Mouse (Mus musculus) gastrocnemius, adult 18-20 months (tissue): ENCODE measurements at regions not wholly inside any gene's neighbourhood (a gene's known extent, or its start where the extent isn't known, plus 50 kb on each side); places are given as distances from the start of the nearest gene placed in this dataset.
A peak's percentile ranks its signal among the peaks of the same experiment; 100 is the strongest.
"Not testable (repeated sequence)": the region's sequence is repeated elsewhere in the genome, so short reads cannot be mapped to it uniquely, and the experiment has no call there.

Source experiments
- DNase-seq: peaks from one replicate; pipeline ENCODE4 v3.0.0; 2021; ENCODE audit warnings: low spot score

GRCm38 (mm10) chr8:118209301-118209700, 74.2 kb upstream of the Cdh13 start:
- not testable (repeated sequence) for DNase-seq

GRCm38 (mm10) chr8:118190866-118191265, 92.7 kb upstream of the Cdh13 start:
- peak; percentile 29 for DNase-seq

- no peak for DNase-seq
Measured at GRCm38 (mm10) chr8:118189226-118189625, 94.3 kb upstream of the Cdh13 start.

- DNase-seq = no peak
Measured at GRCm38 (mm10) chr8:118169001-118169413, 114.5 kb upstream of the Cdh13 start.

GRCm38 (mm10) chr8:118162171-118162570, 121.4 kb upstream of the Cdh13 start:
- DNase-seq = peak; percentile 2

- no peak for DNase-seq
Measured at GRCm38 (mm10) chr8:118147359-118148205, 136.0 kb upstream of the Cdh13 start.

GRCm38 (mm10) chr8:118144546-118144945, 139.0 kb upstream of the Cdh13 start:
- no peak for DNase-seq

DNA sequence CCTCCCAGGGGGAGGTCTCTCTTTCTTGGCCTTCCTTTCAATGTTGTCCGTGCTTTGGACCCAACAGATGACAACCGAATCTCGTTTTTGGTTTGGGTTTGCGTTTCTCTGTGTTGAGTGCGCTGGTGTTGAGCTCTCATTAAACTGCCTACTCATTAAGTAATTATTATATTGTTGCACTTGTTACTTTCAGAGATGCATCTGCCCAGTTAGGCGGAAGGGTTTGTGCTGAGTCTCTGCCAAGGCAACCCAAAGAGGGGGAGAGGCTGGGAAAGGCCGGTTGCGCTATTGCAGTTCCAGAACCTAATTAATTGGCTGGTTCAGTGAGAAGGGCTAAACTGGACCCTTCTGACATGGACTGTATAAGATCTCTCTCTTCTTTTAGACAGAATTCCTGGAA, 141.2 kb upstream of the Cdh13 start:
- DNase-seq = no peak

DNA sequence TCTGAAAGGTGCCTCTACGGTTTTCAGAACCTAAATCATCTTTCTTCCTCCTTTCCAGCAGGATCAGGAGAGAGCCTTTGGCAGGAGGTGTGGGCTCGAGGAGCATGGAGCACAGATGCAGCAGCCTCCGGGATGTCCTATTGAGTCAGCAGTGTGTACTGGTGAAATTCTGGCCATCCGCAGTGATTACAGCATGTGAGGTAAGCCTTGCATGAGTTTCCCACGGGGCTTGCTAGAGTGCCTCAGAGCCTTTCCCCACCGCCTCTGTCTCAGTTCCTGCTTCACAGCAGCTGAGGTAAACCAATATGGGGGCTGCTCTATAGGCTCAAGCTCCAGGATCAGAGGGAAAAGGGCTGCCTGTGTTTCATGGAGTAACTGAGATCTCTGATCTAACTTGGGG, 143.6 kb upstream of the Cdh13 start:
- no peak for DNase-seq

DNA sequence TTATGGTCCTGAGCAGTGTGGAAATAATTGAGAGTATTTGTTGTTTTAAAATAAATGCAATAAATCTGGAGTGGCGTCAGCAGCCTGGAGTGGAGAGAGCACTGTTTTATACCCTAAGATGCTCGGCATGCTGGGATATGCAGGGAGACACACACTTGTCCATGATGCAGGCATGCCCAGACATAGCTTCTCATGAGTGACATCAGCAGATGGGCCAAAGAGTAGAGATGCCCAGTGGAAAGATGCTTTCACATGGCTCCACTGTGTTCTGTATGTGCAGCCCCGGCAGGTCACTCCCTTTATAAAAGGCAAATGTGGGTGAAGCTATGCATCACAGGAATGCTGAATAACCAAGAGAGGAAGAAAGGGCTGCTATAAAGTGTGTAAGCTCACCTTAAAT, 145.7 kb upstream of the Cdh13 start:
- no peak for DNase-seq

DNA sequence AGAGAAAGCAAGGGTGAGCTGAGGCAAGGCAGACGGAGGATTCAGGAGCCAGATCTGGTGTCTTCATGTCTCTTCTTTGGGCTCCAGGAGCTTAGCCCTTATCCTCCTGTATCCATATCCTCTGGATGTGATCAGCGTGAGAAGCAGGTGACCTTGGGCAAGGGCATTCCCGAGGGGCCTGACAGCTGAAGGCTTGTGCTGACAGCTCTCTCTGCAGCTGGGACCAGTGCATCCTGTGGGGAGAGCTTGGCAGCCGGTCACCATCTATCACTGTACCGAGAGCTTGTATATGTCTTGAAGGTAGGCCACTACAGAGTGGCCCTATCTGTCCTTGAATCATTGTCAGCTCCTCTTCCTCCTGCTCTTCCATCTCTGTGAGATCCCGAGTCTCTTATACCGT, 158.5 kb upstream of the Cdh13 start:
- no peak for DNase-seq

- DNase-seq = no peak
Measured at GRCm38 (mm10) chr8:118114253-118114652, 169.3 kb upstream of the Cdh13 start.

GRCm38 (mm10) chr8:118104464-118105050, 179.0 kb upstream of the Cdh13 start:
- DNase-seq = no peak

DNA sequence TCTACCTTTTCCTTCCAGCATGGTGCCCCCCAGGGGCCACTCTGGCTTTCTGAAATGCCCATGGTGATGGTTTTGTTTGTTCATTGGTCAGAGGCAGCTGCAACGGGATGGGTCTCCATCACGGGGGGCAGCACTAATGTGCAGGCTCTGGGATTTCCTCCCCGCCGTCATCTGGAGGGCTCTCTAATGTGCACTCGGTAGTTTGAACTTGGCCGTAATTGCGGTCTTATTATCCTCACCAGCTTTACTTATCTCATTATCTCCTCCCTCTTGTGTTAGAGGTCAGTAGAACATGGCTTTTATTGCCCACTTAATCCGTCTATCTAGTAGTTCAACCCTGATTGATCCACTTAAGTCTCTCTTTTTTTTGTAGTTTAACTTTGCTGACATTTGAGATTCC, 182.2 kb upstream of the Cdh13 start:
- no peak for DNase-seq

- no peak for DNase-seq
Measured at GRCm38 (mm10) chr8:118062736-118063135, 220.8 kb upstream of the Cdh13 start.

DNA sequence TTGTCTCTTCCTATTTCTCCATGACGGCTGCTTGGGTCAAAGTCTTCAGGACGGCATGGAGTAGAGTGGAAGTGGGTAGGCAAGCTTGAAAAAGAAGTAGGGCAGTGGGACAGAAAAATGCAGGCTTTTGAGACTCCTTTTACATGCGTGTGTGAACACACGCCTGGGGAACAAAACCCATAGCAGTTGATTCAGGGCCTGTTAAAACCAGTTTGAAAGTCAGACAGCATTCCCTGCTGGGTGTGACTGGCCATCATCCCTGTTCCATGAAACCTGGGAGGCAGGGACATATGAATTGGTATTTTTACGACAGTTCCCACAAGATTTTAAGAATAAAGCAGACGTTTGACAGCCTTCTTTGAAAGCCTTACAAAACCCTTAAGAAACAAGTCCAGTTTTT, 226.8 kb upstream of the Cdh13 start:
- no peak for DNase-seq

GRCm38 (mm10) chr8:118055536-118055935, 228.0 kb upstream of the Cdh13 start:
- no peak for DNase-seq

DNA sequence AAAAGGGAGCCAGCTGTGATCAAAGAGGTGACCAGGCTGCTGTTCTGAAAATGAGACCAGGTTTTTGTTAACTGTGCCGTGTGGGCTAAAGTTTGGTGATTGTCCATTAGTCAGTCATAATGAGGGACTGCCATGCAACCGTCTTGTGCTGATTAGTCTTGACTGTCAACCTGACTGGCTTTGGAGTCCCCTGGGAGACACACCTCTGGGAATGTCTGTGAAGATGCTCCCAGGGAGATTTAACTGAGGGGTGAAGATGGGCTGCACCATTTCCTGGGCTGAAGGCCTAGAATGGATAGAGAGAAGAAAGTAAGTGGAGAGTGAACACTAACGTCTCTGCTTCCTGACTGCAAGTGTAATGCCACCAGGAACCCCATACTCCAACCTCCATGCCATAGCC, 233.1 kb upstream of the Cdh13 start:
- DNase-seq = no peak

DNA sequence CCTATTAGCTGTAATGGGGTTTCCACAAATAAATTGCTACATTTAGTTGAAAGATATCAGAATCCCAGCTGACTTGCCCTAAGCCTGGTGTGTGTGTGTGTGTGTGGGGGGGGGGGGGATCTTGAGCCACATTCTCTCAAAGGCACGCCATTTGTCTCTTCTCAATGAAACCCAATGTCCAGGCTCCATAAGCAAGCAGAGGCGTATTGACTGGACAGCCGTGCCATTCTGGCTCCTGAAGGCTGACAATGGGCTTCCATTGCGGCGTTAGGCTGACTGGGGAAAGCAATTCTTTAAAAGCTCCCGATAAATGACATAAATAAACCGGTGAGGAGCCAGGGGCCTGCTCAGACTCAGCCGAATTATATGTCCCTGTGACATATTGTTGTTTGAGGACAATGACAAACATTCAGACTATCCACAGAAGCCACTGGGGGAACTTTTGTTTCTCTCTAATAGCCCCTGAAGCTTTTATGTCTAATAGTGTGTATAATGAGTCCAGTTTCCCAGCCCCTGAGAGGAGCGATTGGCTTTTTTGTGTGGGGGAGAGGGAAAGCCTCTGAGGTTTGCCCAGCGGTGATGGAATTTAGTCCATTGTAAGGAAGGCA, 240.6 kb upstream of the Mphosph6 start:
- DNase-seq = no peak

DNA sequence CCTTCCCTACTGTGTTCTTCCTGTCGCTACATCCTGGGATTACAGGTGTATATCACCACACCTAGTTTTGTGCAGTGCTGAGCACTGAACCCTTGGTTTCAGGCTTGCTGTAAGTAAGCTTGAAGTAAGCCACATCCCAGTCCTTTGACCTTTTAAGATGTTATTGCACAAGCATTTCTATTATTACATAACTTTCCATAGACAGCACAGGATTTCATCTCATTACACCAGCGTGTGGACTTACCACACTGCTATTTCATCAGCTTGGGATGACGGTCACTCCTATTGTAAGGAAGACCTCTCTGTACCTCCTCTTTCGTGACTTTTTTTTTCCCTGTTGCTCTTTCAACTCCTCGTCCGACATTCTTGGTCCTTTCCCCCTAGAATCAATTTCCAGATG, 239.5 kb upstream of the Mphosph6 start:
- no peak for DNase-seq

GRCm38 (mm10) chr8:118037801-118038200, 236.1 kb upstream of the Mphosph6 start:
- no peak for DNase-seq

DNA sequence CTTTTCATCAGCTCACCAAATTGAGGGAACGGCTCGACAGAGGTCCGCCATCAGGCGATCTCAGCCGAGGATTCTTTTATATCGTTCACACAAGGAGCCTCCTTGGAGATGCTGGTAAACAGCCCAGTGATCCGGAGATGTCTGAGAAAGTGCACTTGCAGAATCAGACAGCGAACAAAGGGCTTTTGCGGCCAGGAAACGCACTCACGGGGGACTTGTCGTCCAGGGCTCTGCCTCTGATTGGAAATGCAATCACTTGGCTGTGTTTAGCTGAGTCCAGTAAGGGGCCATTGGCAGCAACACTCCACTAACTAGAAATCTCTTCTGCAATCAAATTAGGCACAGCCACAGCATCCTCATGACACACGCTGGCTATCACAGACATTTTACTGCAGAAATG, 232.3 kb upstream of the Mphosph6 start:
- no peak for DNase-seq

- no peak for DNase-seq
Measured at GRCm38 (mm10) chr8:118031406-118031805, 229.7 kb upstream of the Mphosph6 start.
